Mouse (Mus musculus) G1E (cell line): ENCODE measurements around the gene Lamtor3.

Source experiments
- CTCF ChIP-seq: IDR thresholded peaks from 2 replicates; pipeline ENCODE4 v1.5.1; 2012; ENCODE audit warnings: low read depth, low read length, inconsistent platforms, mixed read lengths
- GATA1 ChIP-seq: IDR thresholded peaks from 2 replicates; pipeline ENCODE4 v1.6.1; 2012; ENCODE audit warnings: borderline replicate concordance, low read length, inconsistent platforms, mixed read lengths
- TAL1 ChIP-seq: conservative IDR thresholded peaks from 2 replicates; pipeline ENCODE4 v1.6.1; 2012; ENCODE audit warnings: low read depth, low read length, inconsistent platforms, mixed read lengths

DNA sequence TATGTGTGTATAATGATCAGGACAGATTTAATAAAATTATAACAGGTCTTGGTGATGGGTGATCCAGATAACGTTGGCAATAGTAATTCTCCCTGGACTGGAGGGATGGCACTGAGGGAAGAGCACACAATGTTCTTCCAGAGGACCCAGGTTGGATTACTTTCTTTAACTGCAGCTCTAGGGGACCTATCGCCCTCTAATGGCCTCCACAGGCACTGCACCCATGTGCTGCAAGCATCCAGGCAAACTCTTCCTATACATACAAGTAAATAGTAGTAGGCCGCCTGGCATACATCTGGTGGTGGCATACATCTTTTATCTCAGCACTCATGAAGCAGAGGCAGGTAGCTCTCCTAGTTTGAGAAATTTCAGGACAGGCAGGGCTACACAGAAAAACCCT, 23.1 kb upstream of the Lamtor3 start:
- TF ChIP-seq CTCF (no peak), TAL1 (no peak), GATA1 (no peak)
